Mouse (Mus musculus) olfactory bulb, adult 2 months (tissue): ENCODE data around the gene Eno1. TPM values are rescaled to one million over a fixed set of nuclear protein-coding genes. Genes with fewer than 3 reads are reported as not detected.

ENCODE experiments used
- H3K27ac ChIP-seq: fragments of 200-500 bp; 2 replicates; pipeline ENCODE4 v1.5.1; 2012; ENCODE audit warnings: low read depth, low read length; ENCODE audit not compliant: insufficient read depth
- H3K4me1 ChIP-seq: fragments of 200-500 bp; 2 replicates; pipeline ENCODE4 v1.6.1; 2012; ENCODE audit warnings: low read length; ENCODE audit not compliant: control insufficient read depth, insufficient read depth
- H3K4me3 ChIP-seq: fragments of 200-500 bp; 2 replicates; pipeline ENCODE4 v1.5.1; 2012; ENCODE audit warnings: mild to moderate bottlenecking, low read depth, low read length, moderate library complexity; ENCODE audit not compliant: insufficient read depth
- CTCF ChIP-seq: fragments of 200-500 bp; IDR thresholded peaks from 2 replicates; pipeline ENCODE4 v1.5.1; 2012; ENCODE audit warnings: low read depth, mild to moderate bottlenecking, low read length, moderate library complexity; ENCODE audit not compliant: insufficient read depth
- POLR2A ChIP-seq: fragments of 200-500 bp; IDR thresholded peaks from 2 replicates; pipeline ENCODE4 v1.6.1; 2012; ENCODE audit warnings: mild to moderate bottlenecking, low read depth, low read length, moderate library complexity; ENCODE audit not compliant: insufficient read depth
- WGBS: fragments of 180-500 bp; shearing (Covaris S2); methylation state at CpG from one replicate; pipeline ENCODE4 v1.1.7; 2018; 5-methylcytosine and 5-hydroxymethylcytosine counted together
- polyA plus RNA-seq: library from polyadenylated mRNA; stranded (reverse); fragments of >200 nt; gene quantifications from 2 replicates; pipeline ENCODE4 v1.2.4, GENCODE M21; 2012; ENCODE audit warnings: low replicate concordance; ENCODE audit not compliant: missing spikeins, insufficient read depth, insufficient read length

Gene Eno1
- polyA plus RNA-seq, 1 experiment: not detected

DNA sequence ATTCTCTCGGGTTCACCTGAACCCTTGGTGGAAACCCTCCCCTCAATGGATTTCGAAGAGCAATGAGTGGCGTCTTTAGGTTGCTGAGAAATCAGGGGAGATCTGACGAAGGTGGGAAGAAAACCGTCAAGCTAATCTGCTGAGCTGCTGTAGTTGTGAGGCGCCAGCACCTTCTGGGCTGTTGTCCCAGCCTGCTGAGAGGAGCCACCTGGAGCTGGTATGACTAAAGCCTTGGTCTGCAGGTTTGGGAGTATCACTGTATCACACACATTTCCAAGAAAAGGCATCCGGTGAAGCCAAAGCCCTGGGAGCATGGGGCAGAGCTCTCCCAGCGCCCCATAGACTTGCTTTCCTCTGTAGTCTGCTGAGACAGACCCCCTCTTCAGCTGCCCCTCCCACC, 4.7 kb upstream of the Eno1 start:
- TF ChIP-seq CTCF: no peak
- no peak for TF ChIP-seq POLR2A
- WGBS: 87% methylated on average over 8 of the region's 8 CpGs
- H3K27ac ChIP-seq: no peak overlapping the region

DNA sequence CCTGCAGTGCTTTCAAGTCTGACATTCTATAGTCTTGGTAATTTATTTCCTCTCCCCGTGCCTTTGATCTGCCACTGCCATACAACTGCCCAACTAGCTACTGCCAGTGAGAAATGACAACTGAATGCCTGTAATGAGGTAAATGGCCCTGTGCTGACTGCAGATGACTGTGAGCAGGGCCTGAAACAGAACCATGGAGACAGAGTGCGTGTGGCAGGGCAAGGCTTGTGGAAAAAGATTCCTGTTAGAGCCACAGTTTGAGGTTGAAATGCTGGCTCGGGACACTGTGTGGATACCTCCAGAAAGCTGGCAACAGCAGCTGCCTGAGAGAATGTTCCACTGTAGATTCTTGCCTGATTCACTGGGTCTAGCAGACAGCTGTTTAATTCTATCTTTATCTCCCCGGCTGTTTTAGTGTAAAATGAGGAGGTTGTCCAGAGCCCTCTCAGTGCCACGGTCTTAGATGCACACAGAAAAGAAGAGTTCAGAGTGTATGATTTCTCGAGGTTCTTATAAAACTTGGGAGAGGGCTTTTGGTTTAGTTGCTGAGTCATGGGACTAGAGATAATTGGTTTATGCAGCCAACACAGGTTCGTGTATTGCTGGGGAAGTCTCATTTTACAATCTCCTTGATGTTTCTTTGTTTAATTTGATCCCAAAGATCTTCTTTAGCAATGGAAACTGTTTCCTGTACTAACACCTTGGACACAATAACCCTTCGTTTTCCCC, 1.8 kb upstream of the Eno1 start:
- Histone ChIP-seq H3K4me3 (no peak overlapping the region), H3K27ac (peak overlapping the region; percentile 14), H3K4me1 (peaks cover 25% of the 10 kb centered on the region)
- WGBS: 23% methylated on average over 8 of the region's 8 CpGs
- no peak for TF ChIP-seq POLR2A
- no peak for TF ChIP-seq CTCF

More for the DNA sequence above, 4.7 kb upstream of the Eno1 start:
- Histone ChIP-seq H3K4me3 (no peak overlapping the region), H3K4me1 (peaks cover 19% of the 10 kb centered on the region)

DNA sequence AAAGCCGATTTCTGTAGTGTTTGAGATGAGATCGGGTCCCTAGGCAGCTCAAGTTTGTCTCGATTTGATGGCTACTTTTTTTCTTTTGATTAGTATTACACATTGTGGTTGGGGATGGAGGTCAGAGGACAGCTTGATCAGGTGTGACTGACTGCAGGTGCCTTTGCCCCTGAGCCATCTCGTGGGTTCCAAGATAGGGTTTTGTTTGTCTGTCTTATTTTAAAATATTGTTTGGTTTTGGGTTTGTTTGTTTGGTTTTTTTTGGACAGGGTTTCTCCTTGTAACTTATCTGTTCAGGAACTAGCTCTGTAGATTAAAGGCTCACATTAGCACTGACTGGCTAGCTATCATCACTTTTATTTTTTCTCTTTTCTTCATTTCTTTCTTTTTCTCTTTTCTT, 936 bp upstream of the Eno1 start:
- 73% methylated on average over 4 of the region's 4 CpGs for WGBS
- Histone ChIP-seq H3K27ac (no peak overlapping the region), H3K4me1 (peaks cover 24% of the 10 kb centered on the region), H3K4me3 (no peak overlapping the region)
- TF ChIP-seq POLR2A: no peak

DNA sequence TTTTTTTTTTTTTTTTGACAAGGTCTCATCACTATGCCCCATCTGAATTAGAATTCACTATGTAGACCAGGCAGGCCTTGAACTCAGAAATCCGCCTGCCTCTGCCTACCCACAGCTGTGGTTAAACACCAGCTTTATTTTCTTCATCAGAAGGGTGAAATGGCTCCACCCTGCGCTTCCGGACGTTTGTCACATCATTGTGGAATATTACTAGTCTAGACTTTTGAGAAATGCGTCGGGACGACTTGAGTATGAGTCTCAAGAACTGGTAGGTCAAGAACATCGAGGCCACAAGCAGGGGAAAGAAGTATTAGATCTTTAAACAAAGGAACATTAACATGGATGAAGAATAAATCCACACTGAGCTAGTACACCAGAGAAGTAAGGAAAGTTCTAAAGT, 490 bp upstream of the Eno1 start:
- 79% methylated on average over 8 of the region's 8 CpGs for WGBS
- no peak for TF ChIP-seq POLR2A
- TF ChIP-seq CTCF: no peak

DNA sequence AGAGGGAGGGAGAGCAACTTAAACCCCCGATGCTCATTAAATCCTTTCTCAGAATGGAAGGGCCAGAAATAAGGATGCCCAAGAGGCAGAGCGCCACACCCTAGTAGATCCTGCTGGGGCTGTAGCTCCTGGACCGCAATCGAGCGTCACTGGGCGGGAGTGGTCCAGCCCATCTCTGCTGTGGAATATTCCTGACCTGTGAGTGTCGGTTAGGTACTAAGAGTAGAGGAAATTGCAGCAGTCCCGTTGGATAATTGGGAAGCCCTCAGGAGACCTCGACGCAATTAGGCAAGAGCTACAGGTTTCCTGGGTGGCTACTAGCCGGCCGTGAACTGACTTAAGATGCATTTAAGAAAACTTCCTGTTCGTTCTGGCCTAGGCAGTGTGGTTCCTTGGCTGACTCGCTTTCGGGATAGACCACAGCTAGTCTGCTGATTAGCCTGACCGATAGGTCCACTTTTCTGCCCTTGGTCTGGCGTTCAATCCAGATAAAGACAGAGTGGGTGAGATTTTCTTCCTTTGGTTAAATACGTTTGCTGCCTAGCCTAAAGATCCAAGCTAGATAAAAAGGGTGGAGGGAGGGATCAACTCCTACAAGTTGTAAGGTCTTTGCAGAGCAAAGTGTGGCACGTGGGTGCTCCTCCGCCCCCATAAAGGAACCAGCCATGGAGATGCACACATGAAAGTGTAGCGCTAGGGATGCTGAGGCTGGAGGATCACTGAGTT, 1.3 kb downstream of the Eno1 start:
- Histone ChIP-seq H3K27ac (peak overlapping the region; percentile 93), H3K4me1 (peaks cover 32% of the 10 kb centered on the region), H3K4me3 (peak overlapping the region; percentile 85)
- TF ChIP-seq POLR2A (no peak), CTCF (no peak)
- WGBS: 3% methylated on average over 21 of the region's 21 CpGs

More for the DNA sequence above, 490 bp upstream of the Eno1 start:
- peaks cover 23% of the 10 kb centered on the region for H3K4me1 ChIP-seq
- peak overlapping the region; percentile 90 for H3K27ac ChIP-seq
- H3K4me3 ChIP-seq: no peak overlapping the region

DNA sequence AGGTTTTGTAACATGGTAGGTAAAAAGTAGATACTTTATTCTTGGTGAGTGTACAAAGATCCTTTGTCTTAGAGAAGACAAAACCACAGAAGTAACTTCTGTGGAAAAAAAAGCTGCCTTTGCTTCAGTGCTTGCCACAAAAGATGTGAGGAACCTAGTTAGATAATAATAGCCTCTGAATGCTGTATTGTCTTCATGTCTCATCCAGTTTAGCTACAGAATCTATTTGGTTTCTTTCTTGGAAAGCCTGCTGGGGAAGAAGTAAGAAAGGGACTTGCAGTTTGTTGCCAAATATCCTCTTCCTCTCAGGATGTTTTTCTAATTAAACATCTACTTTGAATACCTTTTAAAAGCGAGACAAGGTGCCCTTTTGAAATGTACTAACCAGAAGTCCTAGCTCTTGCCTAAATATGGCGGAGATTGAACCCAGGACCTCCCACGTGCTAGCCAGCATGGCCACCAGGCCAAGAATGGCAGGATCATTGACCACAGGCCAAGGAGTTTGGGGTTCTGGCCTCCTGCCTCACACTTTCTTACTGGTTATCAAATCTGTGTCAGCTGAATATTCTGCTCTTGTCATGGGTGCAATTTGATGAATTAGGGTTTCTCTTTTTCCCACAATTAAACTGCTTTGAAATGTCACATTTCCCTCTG, 2.0 kb downstream of the Eno1 start:
- Histone ChIP-seq H3K4me1 (peaks cover 37% of the 10 kb centered on the region), H3K4me3 (peak overlapping the region; percentile 85), H3K27ac (peak overlapping the region; percentile 63)
- 15% methylated on average over 3 of the region's 3 CpGs for WGBS
- TF ChIP-seq POLR2A (no peak), CTCF (no peak)

DNA sequence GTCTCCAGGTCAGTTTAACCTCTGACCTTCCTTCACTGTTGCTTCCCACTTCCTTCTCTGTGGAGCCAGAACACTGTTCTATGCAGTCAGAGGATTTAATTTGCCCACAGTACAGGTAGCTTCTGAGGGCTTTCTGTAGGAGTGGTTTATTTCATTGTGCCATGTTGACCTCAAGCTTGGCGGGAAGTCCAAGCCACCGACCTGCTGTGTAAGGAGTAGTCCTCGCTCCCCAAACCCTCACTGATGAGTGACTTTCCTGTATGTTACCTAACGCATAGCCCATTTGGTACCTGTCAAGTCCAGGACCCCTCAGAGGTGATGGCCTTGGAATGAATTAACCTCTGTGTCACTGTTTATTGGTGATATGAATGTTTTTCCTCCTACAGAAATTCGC, 2.6 kb downstream of the Eno1 start:
- Histone ChIP-seq H3K4me1 (peaks cover 37% of the 10 kb centered on the region), H3K4me3 (peak overlapping the region; percentile 31), H3K27ac (peak overlapping the region; percentile 63; the same call in 1 of the 2 replicates)
- TF ChIP-seq POLR2A (no peak), CTCF (no peak)
- 57% methylated on average over 5 of the region's 5 CpGs for WGBS

DNA sequence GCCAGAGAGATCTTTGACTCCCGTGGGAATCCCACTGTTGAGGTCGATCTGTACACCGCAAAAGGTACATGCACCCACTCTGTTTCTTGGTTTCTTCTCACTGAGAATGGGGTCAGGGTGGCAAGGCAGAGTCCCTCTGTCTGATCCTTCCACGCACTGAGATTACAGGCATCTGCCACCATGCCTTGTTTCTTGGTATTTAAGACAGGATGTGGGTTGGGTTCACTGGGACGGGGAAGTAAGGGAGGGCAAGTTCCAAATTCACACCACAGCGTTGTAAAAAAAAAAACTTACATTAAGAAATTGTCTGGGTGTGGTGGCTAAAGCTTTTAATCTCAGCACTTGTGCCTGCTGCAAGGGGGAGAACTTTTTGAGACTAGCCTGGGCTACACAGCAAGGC, 3.0 kb downstream of the Eno1 start:
- peaks cover 37% of the 10 kb centered on the region for H3K4me1 ChIP-seq
- no peak overlapping the region for H3K4me3 ChIP-seq
- peak overlapping the region; percentile 63 for H3K27ac ChIP-seq
- TF ChIP-seq POLR2A: no peak
- no peak for TF ChIP-seq CTCF
- WGBS: 40% methylated on average over 6 of the region's 6 CpGs

DNA sequence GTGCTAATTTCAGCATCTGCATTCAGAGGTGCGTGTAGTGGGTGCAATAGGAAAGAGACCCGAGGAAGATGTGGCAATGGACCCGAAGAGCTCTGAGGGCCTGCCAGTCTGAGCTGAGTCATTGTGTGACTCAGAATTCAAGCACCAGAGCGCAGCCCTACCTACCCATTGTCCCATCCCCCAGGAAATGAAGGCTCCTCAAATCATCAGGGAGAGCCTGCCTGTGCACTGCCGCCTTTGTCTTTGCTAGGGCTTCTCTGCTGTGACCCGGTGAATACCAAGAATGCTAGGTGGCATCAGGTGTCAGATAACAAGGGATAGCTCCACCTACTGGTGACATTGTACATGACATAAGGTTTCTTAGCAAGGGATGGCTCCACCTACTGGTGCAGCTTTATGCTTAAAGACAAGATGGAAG, 3.4 kb downstream of the Eno1 start:
- Histone ChIP-seq H3K4me3 (no peak overlapping the region), H3K4me1 (peaks cover 37% of the 10 kb centered on the region), H3K27ac (peak overlapping the region; percentile 63; the same call in 1 of the 2 replicates)
- WGBS: 14% methylated on average over 6 of the region's 6 CpGs
- TF ChIP-seq POLR2A (no peak), CTCF (peak; percentile 82)
